Mouse (Mus musculus) hindbrain, embryonic 12.5 days (tissue): Measurements from ENCODE around the gene Myo18b. TPM values are rescaled to one million over a fixed set of nuclear protein-coding genes. Genes with fewer than 3 reads are reported as not detected.

Experiments used
- polyA plus RNA-seq: library from polyadenylated mRNA; unstranded; fragments of >200 nt; fragmentation: Nextera tagmentation; extraction: Ambion mirVana; gene quantifications from 2 replicates; pipeline ENCODE4 v1.2.1, GENCODE M21; 2016

The Myo18b gene
- polyA plus RNA-seq, 1 experiment from 2014 or later, result 1.0 TPM

Other genes with a start within 250 kb of the Myo18b start
- 10.9 and 11.8 TPM in 2 replicates for gene Grk3, start 119.4 kb upstream of the Myo18b start, polyA plus RNA-seq
- gene Crybb2, start 173.8 kb upstream of the Myo18b start, polyA plus RNA-seq, result not detected in 2 replicates
- 0.74 and 0.81 TPM in 2 replicates for gene Crybb3, start 185.2 kb upstream of the Myo18b start, polyA plus RNA-seq